Mouse (Mus musculus) right cerebral cortex, postnatal 4 days (tissue): ENCODE measurements at regions not wholly inside any gene's neighbourhood (a gene's known extent, or its start where the extent isn't known, plus 50 kb on each side); places are given as distances from the start of the nearest gene placed in this dataset.

Source experiments
- DNase-seq: peaks from one replicate; pipeline ENCODE4 v3.0.0-alpha.2; 2022

DNA sequence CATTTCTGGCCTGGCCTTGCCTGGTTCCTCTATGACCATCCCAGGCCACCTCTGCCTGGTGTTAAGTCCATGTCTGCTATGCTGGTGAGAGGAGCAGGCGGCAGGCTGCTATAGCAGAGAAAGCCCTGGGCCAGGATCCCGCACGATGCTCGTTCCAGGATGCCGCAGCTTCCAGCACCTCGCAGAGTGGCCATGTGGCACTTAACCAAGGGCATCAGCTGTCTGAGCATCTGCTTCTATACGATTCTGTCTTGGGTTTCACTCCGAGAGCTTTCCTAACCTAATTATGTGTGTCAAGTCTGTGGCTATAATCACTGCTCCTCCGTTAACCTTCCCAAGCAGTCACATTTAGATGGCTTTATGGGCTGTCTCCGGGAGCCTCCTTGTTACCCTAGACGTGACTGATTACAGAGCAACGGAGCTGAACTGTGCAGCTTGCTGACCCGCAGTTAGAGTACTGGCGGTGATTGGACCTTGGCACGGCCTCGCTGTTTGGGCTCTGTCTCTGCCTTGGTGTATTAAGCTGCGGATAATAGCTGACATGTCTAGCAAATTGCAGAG lies 64.4 kb downstream of the Ackr3 start:
- no peak for DNase-seq

DNA sequence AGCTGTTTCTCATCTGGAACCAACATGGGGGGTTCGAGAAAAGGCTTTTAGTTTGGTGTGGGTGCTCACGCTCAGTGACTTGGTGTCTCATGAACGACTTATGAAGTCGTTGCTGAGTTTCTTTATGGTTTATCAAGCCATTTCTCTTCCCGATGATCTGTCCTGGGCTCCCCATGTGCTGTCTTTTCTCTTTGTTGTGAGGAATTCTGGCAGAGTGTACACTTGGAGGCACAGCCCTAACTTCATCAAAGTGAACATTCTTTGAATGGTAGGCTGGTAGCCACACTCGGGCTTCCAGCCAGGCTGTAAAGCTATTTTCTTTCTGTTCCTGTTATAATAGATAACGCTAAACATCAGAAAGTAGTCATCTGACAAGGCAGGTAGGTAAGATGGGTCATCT lies 65.2 kb downstream of the Ackr3 start:
- no peak for DNase-seq

DNA sequence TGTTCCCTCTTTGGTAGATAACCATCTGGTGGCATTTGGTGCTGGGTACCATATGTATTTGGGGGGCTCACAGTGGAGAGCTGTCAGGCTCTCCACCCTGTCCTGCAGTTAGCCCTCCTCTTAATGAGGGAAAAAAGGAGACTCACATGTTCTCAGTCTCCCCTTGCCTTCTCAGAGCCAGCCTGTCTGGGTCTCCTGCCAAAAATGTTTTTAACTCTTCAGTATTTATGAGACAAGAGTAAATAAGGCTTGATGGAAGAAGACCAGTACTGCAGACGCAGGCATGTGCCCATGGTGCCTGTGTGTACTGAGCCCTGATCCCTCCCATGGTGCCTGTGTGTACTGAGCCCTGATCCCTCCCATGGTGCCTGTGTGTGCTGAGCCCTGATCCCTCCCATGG lies 66.1 kb downstream of the Ackr3 start:
- DNase-seq = no peak

DNA sequence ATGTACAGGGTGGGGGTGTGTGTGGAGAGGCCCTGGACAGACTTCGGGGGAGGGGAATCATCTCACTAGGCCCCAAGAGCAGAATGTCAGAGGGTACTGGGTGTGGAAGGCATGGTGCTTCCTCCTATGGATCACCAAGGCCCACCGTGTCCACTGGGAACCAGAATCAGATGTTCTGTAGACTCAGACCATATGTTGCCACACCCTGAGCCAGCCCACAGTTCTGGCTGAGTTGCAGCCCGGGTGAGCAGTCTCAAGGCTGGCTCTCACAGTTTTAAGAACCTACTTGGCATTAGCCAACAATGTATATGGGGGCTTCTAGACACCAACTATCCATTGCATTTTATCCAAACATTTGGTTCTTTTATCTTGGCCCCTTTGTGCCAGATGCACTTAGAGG lies 67.5 kb downstream of the Ackr3 start:
- DNase-seq = no peak

DNA sequence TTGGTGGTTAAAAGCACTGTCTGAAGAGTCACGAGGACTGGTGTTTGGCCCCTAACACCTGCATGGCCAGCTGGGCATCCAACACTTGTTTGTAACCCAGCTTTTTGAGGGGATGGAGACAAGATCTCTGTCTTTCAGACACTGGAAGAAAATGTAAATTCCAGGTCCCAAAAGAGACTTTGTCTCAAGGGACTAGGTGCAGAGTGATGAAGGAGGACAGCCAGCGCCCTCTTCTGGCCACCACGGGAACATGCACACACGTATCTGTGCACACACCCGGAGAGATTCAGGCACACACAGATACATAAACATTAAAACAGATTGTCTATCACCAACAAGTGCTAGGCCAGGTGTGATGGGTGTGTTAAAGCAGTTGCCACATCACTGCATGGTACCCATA lies 68.6 kb downstream of the Ackr3 start:
- no peak for DNase-seq

DNA sequence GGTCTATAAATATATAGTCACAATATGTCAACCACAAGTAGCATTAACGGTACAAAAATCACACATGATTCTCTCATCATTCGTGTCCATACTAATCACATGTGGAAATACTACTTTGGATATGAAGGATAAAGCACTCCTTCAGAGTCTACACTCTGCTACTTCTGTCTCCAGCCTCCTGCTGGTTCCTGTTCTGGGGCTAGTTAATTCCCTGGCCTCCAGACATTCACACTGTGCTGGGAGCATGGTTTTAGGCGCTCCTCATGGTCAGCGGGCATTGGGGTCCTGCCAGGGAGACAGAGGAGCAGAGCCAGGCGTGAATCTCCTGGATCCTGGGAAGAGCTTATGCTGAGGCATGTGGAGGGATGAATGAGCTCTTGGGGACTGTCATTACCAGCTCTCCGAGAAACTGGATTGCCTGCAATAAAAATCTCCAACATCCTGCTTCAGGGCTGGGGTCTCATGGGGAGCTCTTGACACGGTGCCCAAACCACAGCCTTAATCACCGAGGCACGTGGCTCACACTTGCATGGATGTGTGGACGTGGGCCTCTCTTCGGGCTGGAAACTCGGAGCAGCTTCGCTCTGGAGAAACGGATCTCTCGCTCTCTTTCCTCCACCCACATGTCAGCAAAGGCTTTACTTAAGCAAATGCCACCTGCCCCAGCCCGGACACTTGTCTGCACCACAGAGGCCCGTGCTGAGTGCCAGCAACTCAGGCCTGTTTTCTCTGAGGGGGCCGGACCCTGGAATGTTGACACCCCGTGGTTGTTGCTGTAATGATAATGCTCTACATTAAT lies 69.2 kb downstream of the Ackr3 start:
- DNase-seq = no peak

DNA sequence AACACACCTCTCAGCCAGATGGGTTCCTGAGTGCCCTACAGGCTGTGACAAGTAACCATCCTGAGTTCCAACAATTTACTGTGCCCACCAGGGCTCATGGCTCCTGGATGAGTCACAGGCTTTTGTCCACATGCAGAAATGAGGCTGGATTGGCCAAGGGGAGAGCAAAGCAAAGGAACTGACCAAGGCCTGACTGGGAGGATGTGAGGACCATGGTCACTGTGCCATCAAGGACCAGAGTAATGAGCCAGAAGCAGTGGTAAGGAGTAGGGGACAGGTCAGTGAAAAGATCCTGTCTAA lies 69.8 kb downstream of the Ackr3 start:
- no peak for DNase-seq

DNA sequence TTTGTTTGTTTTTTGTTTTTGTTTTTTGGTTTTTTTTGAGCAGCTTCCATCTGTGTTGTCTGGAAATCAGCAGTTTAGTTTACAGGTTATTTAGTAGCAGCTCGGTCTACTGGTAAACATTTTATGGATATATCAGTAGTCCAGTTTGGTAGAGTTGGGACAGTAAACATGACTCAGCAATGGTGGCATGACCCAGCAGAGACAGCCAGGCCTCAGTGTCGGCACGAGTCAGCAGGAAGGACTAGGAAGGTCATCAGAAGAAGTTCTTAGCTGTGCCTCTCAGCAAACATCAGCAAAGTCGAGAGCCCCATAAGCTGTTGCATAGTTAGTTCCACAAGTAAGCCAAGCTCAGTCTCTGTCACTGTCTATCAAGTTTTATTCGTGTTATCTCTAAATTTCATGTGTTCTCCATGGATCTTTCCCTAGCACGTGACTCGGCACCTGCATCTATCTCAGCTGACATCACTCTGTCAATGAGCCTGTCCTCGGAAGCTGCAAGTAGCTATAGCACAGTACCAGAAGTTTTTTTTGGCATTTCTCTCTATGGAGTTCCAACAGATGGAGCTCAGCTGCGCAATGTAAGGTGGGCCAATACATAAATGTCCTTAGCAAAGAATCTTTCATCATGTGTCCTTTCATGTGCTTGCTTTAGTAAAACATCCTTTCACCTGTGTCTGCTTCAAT lies 71.3 kb downstream of the Ackr3 start:
- no peak for DNase-seq

DNA sequence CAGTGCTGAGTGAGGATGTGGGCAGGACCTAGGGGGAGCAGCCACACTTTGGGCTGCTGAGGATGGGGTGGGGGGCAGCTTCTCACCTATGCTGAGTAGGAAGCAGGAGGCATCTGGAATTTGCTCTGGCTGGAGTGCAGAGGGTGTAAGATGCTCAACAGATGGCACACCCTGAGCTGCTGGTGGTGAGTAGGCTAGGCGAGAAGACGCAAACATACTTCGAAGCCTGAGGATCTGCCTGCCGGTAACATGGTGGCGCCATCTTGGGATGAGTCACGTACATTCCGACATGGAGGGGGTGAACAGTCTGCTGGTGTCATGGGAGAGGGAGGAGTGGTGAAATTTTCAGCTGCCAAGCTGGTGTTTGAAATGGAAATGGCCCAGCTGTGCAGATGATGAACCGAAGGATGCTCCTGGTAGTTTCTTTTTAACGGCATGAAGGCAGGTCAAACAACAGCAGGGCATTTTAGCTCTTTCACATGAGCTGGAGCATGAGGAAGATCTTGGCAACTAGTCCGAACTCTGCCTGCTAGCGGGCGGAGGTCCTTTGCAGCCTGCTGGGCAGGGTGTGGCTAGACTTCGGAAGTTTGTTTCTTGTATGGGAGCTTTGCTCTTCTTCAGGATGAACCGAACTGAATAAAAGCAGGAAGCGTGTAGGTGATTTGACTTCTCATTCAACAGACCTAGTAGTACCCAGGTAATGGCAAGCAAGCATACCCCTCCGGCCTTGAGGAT lies 72.2 kb downstream of the Ackr3 start:
- no peak for DNase-seq

DNA sequence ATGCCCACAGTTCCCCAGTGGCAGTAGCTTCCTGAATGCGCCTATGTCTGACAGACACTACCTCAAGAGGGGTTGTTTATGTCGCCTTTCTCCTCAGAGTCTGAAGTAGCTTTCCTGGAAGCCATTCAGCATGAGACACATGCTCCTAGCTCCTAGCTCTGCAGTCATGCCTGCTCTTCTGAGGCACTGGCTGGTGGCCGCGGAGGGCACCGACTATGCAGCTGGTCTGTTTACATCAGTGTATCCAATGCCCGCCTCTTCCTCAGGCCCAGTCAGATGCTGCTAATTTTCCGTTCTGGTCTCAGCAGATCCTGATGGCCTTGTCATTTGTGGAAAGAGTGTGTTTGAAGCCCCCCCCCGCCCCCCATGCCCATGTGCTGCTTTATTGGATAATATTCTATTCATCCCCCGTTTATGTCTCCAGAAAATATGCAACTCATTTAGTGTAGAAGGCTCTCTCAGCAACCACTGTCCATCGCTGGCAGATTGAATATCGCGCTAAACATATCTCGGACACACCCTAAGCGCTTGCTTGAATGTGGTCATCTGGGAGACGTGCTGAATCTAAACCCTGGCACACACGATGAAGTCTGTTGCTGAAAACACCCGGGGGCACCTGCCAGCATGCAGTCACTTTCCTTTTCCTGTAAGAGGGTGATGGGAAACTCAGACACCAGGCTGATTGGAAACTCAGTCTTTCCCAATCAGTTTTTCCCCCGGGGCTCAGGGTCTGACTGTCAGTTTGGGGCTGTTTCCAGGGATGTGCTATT lies 73.9 kb downstream of the Ackr3 start:
- no peak for DNase-seq

DNA sequence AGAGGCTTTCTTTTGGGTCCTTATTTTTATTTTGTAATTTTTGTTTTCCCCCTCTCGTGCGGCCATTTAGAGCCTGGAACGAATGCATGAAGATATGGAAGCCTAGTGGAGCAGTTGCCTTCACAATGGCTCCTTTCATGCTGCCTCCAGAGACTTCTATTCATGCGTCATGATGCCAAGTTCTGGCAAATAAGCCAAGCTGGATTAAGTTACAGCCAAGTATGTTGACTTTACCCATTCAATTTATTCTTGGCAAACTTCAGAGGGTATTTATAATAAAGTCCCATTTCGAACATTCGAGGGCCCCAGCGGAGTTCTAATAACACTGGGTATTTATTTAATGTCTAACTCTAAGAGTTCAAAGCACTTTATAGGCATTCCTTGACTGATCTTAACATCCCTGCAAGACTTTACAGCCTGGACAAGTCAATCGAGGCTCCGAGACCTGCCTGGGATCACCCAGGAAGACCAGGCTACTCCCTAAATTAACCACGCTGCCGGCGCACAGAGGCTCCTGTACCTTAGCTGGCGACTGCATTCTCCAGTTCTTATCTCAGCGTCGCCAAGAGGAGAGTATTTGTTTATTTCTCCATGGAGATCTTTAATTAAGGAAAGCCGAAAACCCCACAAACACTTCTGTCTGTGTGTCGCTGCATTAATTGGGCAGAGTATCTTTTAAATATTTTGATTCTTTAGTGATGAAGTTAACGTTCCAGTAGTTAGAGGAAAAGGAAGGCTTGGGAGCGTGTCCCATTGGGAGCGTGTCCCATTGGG lies 75.5 kb downstream of the Ackr3 start:
- DNase-seq = no peak

DNA sequence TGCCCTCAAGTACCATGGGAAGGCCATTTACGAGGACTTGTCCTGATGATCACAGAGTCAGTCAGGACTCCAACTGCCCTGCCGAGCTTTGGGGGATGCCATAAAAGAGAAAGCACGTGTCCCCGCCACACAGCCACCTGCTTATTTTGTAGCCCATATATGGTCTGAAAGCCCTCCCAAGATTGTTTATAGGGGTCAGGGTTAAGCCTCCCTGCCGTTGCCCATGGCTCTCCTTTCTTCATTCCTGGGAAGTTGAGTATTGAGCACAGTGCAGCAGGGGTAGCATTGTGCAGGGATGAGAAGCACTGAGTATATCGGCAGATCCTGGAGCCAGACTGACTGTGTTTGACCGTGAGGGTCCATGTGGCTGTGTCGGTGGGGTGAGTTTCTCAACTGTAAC lies 76.4 kb downstream of the Ackr3 start:
- no peak for DNase-seq

DNA sequence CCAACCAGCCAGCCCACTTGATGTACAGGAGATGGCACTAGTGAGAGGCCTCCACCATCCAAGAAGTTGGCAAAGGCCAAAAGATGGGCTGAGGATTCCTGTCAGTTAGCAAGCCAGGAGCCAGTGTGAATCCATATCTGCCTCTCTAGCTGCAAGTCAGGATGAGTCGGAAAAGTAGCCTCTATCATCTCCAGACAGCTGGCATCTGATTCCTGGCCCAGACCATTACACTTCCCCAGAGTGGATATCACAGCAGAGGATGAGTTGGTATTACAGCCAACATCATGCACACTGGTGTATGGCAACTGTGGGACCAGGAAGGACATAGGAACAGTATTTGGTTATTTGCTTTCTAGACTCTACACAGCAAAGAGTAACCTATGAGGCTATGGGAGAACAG lies 77.5 kb downstream of the Ackr3 start:
- no peak for DNase-seq

DNA sequence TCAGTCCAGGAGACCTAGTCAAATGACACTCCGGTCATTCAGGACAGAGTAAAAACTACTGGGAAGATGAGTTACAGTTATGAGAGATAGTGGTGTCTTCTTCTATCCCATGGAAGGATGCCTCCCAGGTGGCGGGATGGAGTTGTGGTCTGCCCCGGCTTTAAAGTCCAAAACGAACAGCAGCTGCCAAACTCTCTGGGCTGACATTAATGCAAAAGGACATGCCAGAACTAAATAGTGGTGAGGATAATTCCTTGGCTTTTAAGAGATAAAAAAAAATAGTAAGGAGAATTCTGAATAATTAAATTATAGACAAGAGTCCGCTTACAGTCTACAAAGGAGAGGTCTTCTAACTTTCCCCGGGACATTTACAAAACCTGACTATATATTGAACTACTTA lies 78.2 kb downstream of the Ackr3 start:
- no peak for DNase-seq

DNA sequence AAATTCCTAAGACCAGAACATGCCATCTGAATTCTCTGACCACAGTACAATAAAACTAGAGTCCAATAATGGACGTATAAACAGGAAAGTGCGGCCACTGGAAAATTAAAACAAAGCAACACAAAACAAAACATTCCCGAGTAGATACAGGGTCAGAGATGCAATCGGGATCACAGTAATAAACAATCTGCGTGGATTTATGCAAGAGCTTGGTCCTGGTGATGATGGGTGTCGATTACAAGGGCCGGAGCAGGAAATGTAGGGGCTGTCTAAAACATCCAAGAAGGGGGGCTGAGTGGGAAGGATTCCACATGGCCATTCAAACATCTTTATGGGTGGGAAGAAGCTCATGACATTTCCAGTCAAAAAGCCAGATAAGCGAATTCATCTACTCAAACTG lies 78.6 kb downstream of the Ackr3 start:
- no peak for DNase-seq

DNA sequence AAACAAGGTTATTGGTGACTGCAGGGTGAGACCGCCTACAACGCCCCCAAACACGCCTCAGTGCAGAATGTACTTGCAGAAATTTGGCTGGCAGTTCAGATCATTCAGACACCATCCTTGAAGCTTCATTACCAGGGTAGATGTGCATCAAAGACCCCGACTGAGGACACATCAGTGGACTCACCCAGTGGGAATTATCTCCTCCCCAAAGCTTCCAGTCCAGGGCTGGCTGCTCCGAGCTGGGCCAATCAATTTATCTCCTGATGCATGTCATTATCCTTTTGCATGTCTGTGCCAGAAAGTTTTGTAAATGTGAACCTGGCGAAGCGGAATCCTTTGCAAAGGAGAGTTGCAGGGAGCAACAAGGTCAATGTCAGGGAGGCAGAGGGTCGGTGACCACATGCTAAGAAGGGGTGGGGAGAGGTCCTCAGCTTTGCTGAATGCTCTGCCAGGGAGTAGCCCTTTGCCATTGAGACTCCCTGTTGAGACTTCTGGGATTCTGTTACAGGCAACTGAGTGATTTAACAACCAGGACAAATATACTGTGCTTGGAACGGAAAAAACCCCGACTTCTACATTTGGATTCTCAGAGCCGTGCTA lies 79.5 kb downstream of the Ackr3 start:
- no peak for DNase-seq

DNA sequence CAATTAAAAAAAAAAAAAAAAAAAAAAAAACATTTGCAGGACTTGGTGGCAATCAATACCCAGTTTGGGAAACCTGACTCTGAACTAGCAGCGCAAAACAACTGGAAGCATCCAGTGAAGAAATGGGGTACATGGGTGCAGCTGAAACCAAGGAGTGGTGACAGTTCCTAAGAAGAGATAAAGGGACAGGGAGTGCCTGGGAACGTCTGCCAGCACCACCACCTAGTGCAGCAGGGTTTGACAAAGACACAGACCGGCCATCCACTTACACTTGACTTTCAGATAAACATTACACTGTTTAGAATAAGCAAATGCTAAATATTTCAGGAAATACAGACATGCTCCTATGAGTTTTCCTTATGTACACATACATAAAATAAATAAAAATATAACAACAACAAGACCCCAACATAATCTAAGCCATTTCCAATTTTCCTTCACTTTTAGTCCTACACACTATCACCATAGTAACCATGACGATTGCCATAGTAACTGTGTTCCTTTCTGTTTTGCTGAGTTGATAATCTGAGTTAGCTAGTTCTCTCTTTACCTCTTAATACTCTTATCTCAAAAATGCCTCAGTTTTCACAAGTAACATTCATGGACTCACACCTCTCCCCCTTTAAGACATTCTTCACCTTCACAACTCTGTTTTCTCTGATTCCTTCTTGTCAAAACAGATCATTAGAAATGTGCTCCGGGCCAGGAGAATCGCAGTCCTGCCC lies 80.3 kb downstream of the Ackr3 start:
- no peak for DNase-seq

DNA sequence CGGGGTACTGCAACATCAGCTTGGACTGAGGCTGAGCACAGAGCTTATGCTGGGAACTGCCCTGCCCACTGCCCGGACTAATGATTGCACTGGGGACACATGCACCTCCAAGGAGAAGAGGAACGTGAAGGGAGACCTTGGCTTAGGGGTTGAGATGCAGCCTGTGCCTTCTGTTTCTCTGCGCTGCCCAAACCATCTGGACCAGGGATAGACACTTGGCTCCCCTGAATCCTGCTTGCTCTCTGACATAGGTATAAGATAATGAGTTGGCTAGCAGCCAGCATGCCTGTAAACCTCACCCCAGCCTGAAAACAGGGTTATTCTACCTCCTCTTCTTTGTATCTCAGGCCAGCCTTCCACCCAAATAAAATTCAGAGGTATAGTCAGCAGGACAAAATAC lies 81.5 kb downstream of the Ackr3 start:
- no peak for DNase-seq

DNA sequence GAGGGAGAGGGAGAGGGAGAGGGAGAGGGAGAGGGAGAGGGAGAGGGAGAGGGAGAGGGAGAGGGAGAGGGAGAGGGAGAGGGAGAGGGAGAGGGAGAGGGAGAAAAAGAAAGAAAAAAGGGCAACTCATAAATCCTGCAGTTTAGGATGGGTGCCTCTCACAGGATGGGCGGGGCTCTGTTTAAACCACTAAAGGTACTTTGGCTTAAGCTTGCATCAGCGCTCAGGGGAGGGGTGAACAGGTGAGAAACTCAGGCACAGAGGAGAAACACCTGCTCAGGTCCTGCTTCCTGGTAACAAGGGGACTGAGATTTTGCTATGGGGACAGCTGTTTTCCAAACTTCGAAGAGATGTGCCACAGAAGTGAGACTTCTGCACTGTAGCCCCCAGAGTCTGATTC lies 83.5 kb downstream of the Ackr3 start:
- DNase-seq = no peak

DNA sequence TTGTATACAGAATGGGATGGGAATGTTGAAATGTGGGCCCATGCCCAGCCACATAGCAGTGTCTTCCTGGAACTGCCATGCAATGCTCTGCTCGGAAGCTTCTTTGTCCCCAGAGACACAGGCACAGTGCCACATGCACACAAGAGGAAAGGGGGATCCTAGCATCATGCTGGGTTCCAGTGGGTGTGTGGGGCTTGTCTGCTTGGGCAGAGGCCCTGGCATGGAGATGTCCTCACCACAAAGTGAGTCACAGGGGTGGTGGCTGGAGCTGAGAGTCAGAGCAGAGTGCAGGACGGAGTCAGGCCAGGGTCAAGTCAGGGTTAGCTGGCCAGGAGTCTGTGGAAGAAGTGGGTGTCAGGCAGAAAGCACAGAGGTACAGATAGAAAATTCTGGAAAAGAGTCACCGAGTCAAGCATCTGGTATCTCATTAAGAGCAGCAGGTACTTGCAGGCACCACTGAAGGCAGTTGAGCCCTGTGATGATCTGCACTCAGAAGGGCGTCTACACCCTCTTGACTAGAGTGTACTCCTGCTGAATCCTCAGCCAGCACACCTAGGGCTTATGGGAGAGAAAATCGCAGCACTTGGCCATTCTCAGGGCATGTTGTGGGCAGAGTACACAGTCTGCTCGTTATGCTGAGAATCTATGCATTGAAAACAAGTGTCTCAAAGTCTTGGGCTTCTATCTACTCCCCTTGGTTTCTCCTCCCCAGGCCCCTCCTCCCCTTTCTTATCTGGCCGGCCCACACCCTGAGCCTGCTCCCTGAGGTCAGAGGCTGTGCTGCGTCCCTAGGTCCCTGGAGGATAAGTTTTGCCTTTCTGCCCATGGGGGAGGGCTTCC lies 85.3 kb downstream of the Ackr3 start:
- no peak for DNase-seq
